ENCODE assay signal across 8 mouse cellular contexts in genomic region chr10:62847069-62847626, GRCm38 (mm10). TPM values are rescaled to one million over a fixed set of nuclear protein-coding genes. Genes with fewer than 3 reads are reported as not detected.
DNase-seq lines count a peak whose midpoint lies in the region; ATAC-seq and TF ChIP-seq lines count a peak whose summit lies in the region.
"Had no signal": no experiment of that assay in that cellular context is flagged by ENCODE, and none has a peak within 500 bp of the region (broad histone marks: within the 10 kb centered on the region; RNA-seq: fewer than 3 reads in every experiment).

No protein-coding gene starts in this region.

- H3K4me3 ChIP-seq in lung, embryonic 14.5 days (ENCODE audit: low read depth, low read length), result no peak overlapping the region
- no peak overlapping the region for H3K4me3 ChIP-seq in lung, adult 2 months (replicated peaks; ENCODE audit: extremely low read depth, low read depth, low read length)
- no peak overlapping the region for H3K4me3 ChIP-seq in forebrain, embryonic 16.5 days (replicated peaks; ENCODE audit: low read length)
- H3K4me3 ChIP-seq: liver, embryonic 13.5 days had no signal

- TF ChIP-seq POLR2A in lung, adult 2 months (IDR thresholded peaks at IDR 0.05; ENCODE audit: borderline replicate concordance, extremely low read depth, low read depth, low read length), result no peak

- no peak overlapping the region for H3K4me2 ChIP-seq in lung, embryonic 14.5 days
- no peak overlapping the region for H3K4me2 ChIP-seq in forebrain, embryonic 16.5 days (ENCODE audit: low read length)
- H3K4me2 ChIP-seq: liver, embryonic 13.5 days had no signal

- H3K9me3 ChIP-seq in lung, embryonic 14.5 days (ENCODE audit: low read depth, low read length), result no peaks in the 10 kb centered on the region
- no peaks in the 10 kb centered on the region for H3K9me3 ChIP-seq in forebrain, embryonic 16.5 days (ENCODE audit: control insufficient read depth, low read length)
- H3K9me3 ChIP-seq: liver, embryonic 13.5 days had no signal

- no peak for TF ChIP-seq CTCF in lung, embryonic 14.5 days (IDR thresholded peaks at IDR 0.05; ENCODE audit: low read depth)
- TF ChIP-seq CTCF in lung, adult 2 months (IDR thresholded peaks at IDR 0.05; ENCODE audit: insufficient read depth, low read length), result no peak

- WGBS in lung, embryonic 14.5 days, result 60% methylated on average over 12 of the region's 12 CpGs
- WGBS in lung, adult 2 months, result 54% methylated on average over 12 of the region's 12 CpGs
- 32% methylated on average over 12 of the region's 12 CpGs for WGBS in forebrain, embryonic 16.5 days

- no peak overlapping the region for H3K27ac ChIP-seq in lung, embryonic 14.5 days (ENCODE audit: low read depth)
- H3K27ac ChIP-seq in forebrain, embryonic 16.5 days (ENCODE audit: low read length), result no peak overlapping the region
- H3K27ac ChIP-seq: liver, embryonic 13.5 days had no signal

- no peak overlapping the region for H3K9ac ChIP-seq in lung, embryonic 14.5 days
- no peak overlapping the region for H3K9ac ChIP-seq in forebrain, embryonic 16.5 days (replicated peaks; ENCODE audit: low read depth, low read length)
- H3K9ac ChIP-seq: liver, embryonic 13.5 days had no signal

- no peak for ATAC-seq in lung, embryonic 14.5 days (ENCODE audit: insufficient read depth)
- peak; percentile 78 for ATAC-seq in forebrain, embryonic 16.5 days
- no peak for ATAC-seq in megakaryocyte, adult 5-6 weeks (ENCODE audit: poor library complexity, severe bottlenecking)

- H3K36me3 ChIP-seq in lung, embryonic 14.5 days (ENCODE audit: insufficient read depth), result no peaks in the 10 kb centered on the region
- no peaks in the 10 kb centered on the region for H3K36me3 ChIP-seq in forebrain, embryonic 16.5 days (ENCODE audit: control insufficient read depth, insufficient read depth)
- H3K36me3 ChIP-seq: liver, embryonic 13.5 days had no signal

- 0 out of 2 replicates have a peak, but pooled peaks cover 8% of the 10 kb centered on the region for H3K4me1 ChIP-seq in lung, embryonic 14.5 days (ENCODE audit: insufficient read depth)
- H3K4me1 ChIP-seq in lung, adult 2 months (ENCODE audit: control insufficient read depth, insufficient read depth, low read length), result no peaks in the 10 kb centered on the region
- H3K4me1 ChIP-seq in forebrain, embryonic 16.5 days (replicated peaks; ENCODE audit: control insufficient read depth, insufficient read depth, low read length), result peaks cover 6% of the 10 kb centered on the region
- H3K4me1 ChIP-seq: liver, embryonic 13.5 days had no signal

- H3K27me3 ChIP-seq in lung, embryonic 14.5 days (ENCODE audit: insufficient read depth, low read length), result no peaks in the 10 kb centered on the region
- H3K27me3 ChIP-seq in forebrain, embryonic 16.5 days (replicated peaks; ENCODE audit: control insufficient read depth, insufficient read depth, low read length), result no peaks in the 10 kb centered on the region
- H3K27me3 ChIP-seq: liver, embryonic 13.5 days had no signal

- peak; percentile 76 for DNase-seq in lung, embryonic 14.5 days
- DNase-seq in lung, adult 2 months, result no peak
- DNase-seq in adrenal gland, postnatal 36 days, result peak; percentile 71 to 73
- peak; percentile 40 to 48 for DNase-seq in left cerebral cortex, adult 8-10 months (ENCODE audit: low spot score in 2 of 2)
- DNase-seq in thymus, postnatal 4 days, result no peak
- DNase-seq: liver, embryonic 13.5 days had no signal

RNA-seq across cellular contexts. Expression of gene Ccar1, which starts 55.1 kb away (rescaled TPM):
- polyA plus RNA-seq in lung, embryonic 14.5 days (2014; fragmentation: Nextera tagmentation; extraction: Ambion mirVana), result 145 and 150 TPM in 2 replicates
- polyA plus RNA-seq in lung, adult 2 months (2012; rRNA removed), result 30.9 and 41.9 TPM in 2 replicates
- 10 to 100 TPM; 56.2 to 74.1 TPM for total RNA-seq in adrenal gland, postnatal 36 days (2021)
- polyA plus RNA-seq in forebrain, embryonic 16.5 days (2015; fragmentation: Nextera tagmentation; extraction: Ambion mirVana), result 126 and 137 TPM in 2 replicates
- 10 to 100 TPM; 43.2 to 52.6 (median 45.4) TPM for total RNA-seq in left cerebral cortex, adult 8-10 months (2022)
- total RNA-seq in megakaryocyte, adult 5-6 weeks (2015), result 86.7 and 88.1 TPM in 2 replicates
- 82.6 and 111 TPM in 2 replicates for total RNA-seq in megakaryocyte, adult 5-6 weeks (2017)

Comparison
In these comparisons a context has a peak if more than half of its experiments do, and no peak if none do; other contexts are left out.
1. DNase-seq: peak in lung, embryonic 14.5 days (single experiment), adrenal gland, postnatal 36 days (2 of 2) and left cerebral cortex, adult 8-10 months (2 of 2); none in lung, adult 2 months (single experiment) and thymus, postnatal 4 days (single experiment).